Mouse (Mus musculus): ENCODE measurements around the gene Ppt2. TPM values are rescaled to one million over a fixed set of nuclear protein-coding genes. Genes with fewer than 3 reads are reported as not detected.

Ppt2 gene
- polyA plus RNA-seq, 1 experiment from 2014 or later: 31.2 TPM

GRCm38 (mm10) chr17:34589681-34590101, 38.6 kb downstream of the Ppt2 start, which contains the start of gene Gpsm3:
Gene Gpsm3 (plus strand): TSS chr17:34589806.
- H3K27me3 ChIP-seq (ENCODE audit: control insufficient read depth, insufficient read depth, low read length): no peaks in the 10 kb centered on the region
- 12% methylated on average over 7 of the region's 7 CpGs for WGBS
- H3K9me3 ChIP-seq (ENCODE audit: control insufficient read depth, low read depth, low read length): no peaks in the 10 kb centered on the region
- H3K4me3 ChIP-seq (ENCODE audit: low read depth, low read length): no peak within 1 kb of the TSS; the same call in 1 of the 2 replicates
- peaks cover 50% of the 10 kb centered on the region for H3K4me1 ChIP-seq (ENCODE audit: control insufficient read depth, insufficient read depth, low read length)
- ATAC-seq (ENCODE audit: insufficient number of reproducible peaks, insufficient read depth, low FRiP score, low read depth): no peak
- peak within 1 kb of the TSS; percentile 99 for H3K27ac ChIP-seq (ENCODE audit: low read length)
- H3K9ac ChIP-seq (replicated peaks; ENCODE audit: low read depth, low read length): no peak within 1 kb of the TSS
- peaks cover 3% of the 10 kb centered on the region for H3K36me3 ChIP-seq (ENCODE audit: control insufficient read depth, insufficient read depth, low read length)
- H3K4me2 ChIP-seq (replicated peaks; ENCODE audit: low read depth, low read length): peak within 1 kb of the TSS; percentile 88

GRCm38 (mm10) chr17:34589206-34589605, 39.1 kb downstream of the Ppt2 start:
- no peaks in the 10 kb centered on the region; the same call in 1 of the 2 replicates for H3K36me3 ChIP-seq (ENCODE audit: control insufficient read depth, insufficient read depth, low read length)
- 48% methylated on average over 7 of the region's 7 CpGs for whole genome bisulfite sequencing
- H3K27ac ChIP-seq (ENCODE audit: low read length): peak overlapping the region; percentile 69
- ATAC-seq (ENCODE audit: insufficient number of reproducible peaks, insufficient read depth, low FRiP score, low read depth): no peak
- no peak overlapping the region for H3K9ac ChIP-seq (replicated peaks; ENCODE audit: low read depth, low read length)
- no peaks in the 10 kb centered on the region for H3K27me3 ChIP-seq (ENCODE audit: control insufficient read depth, insufficient read depth, low read length)
- no peak overlapping the region for H3K4me3 ChIP-seq (ENCODE audit: low read depth, low read length)
- no peaks in the 10 kb centered on the region for H3K9me3 ChIP-seq (ENCODE audit: control insufficient read depth, low read depth, low read length)
- peaks cover 45% of the 10 kb centered on the region for H3K4me1 ChIP-seq (ENCODE audit: control insufficient read depth, insufficient read depth, low read length)
- H3K4me2 ChIP-seq (replicated peaks; ENCODE audit: low read depth, low read length): peak overlapping the region; percentile 88; the same call in 1 of the 2 replicates

DNA sequence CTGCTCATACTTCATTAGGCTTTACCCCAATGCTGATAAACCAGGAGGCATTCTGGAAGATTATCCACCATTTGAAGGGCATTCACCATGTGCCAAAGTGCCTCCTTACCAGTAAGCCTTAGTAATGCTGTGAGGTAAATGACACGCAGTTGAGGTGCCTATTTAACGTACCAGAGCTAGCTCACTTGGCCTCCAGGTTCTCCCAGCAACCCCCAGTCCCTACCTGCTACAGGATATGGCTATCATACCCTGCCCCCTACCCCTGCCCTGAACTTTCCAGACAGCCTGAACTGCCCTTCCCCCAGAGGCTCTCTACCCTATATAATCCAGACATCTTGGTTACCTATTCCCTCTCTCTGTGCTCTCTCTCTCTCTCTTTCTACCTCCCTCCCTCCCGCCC, 39.5 kb downstream of the Ppt2 start:
- no peak overlapping the region for H3K27ac ChIP-seq (ENCODE audit: low read length)
- H3K36me3 ChIP-seq (ENCODE audit: control insufficient read depth, insufficient read depth, low read length): no peaks in the 10 kb centered on the region
- peaks cover 41% of the 10 kb centered on the region for H3K4me1 ChIP-seq (ENCODE audit: control insufficient read depth, insufficient read depth, low read length)
- no peaks in the 10 kb centered on the region for H3K9me3 ChIP-seq (ENCODE audit: control insufficient read depth, low read depth, low read length)
- ATAC-seq (ENCODE audit: insufficient number of reproducible peaks, insufficient read depth, low FRiP score, low read depth): no peak
- 59% methylated on average over 3 of the region's 3 CpGs for WGBS
- H3K27me3 ChIP-seq (ENCODE audit: control insufficient read depth, insufficient read depth, low read length): no peaks in the 10 kb centered on the region
- no peak overlapping the region for H3K4me2 ChIP-seq (replicated peaks; ENCODE audit: low read depth, low read length)
- H3K9ac ChIP-seq (replicated peaks; ENCODE audit: low read depth, low read length): no peak overlapping the region
- H3K4me3 ChIP-seq (ENCODE audit: low read depth, low read length): no peak overlapping the region

- no peak for ATAC-seq (ENCODE audit: insufficient number of reproducible peaks, insufficient read depth, low FRiP score, low read depth)
These were observed 40.5 kb downstream of the Ppt2 start for GRCm38 (mm10) chr17:34587814-34588213.

DNA sequence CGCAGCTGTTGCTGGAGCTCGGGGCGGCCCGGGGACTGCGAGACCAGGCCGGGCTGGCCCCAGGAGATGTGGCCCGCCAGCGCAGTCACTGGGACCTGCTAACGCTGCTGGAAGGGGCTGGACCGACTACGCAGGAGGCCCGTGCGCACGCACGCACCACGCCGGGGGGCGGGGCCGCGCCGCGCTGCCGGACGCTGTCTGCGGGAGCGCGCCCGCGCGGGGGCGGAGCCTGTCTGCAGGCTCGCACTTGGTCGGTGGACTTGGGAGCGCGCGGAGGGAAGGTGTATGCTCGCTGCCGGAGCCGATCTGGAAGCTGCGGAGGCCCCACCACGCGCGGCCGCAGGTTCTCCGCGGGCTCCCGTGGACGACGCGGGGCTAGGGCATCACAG, 40.9 kb downstream of the Ppt2 start:
- ATAC-seq (ENCODE audit: insufficient number of reproducible peaks, insufficient read depth, low FRiP score, low read depth): peak; percentile 86
- H3K27ac ChIP-seq (ENCODE audit: low read length): peak overlapping the region; percentile 96
- under 1% methylated on average over 48 of the region's 50 CpGs for WGBS
- peak overlapping the region; percentile 71 for H3K4me3 ChIP-seq (ENCODE audit: low read depth, low read length)
- H3K9ac ChIP-seq (replicated peaks; ENCODE audit: low read depth, low read length): peak overlapping the region; percentile 79
- no peaks in the 10 kb centered on the region for H3K9me3 ChIP-seq (ENCODE audit: control insufficient read depth, low read depth, low read length)
- H3K4me1 ChIP-seq (ENCODE audit: control insufficient read depth, insufficient read depth, low read length): peaks cover 39% of the 10 kb centered on the region
- peak overlapping the region; percentile 94 for H3K4me2 ChIP-seq (replicated peaks; ENCODE audit: low read depth, low read length)
- H3K36me3 ChIP-seq (ENCODE audit: control insufficient read depth, insufficient read depth, low read length): no peaks in the 10 kb centered on the region
- no peaks in the 10 kb centered on the region for H3K27me3 ChIP-seq (ENCODE audit: control insufficient read depth, insufficient read depth, low read length)

More at GRCm38 (mm10) chr17:34587814-34588213, 40.5 kb downstream of the Ppt2 start:
- H3K4me3 ChIP-seq (ENCODE audit: low read depth, low read length): peak overlapping the region; percentile 71
- H3K36me3 ChIP-seq (ENCODE audit: control insufficient read depth, insufficient read depth, low read length): no peaks in the 10 kb centered on the region
- peak overlapping the region; percentile 79 for H3K9ac ChIP-seq (replicated peaks; ENCODE audit: low read depth, low read length)
- H3K27me3 ChIP-seq (ENCODE audit: control insufficient read depth, insufficient read depth, low read length): no peaks in the 10 kb centered on the region
- peak overlapping the region; percentile 96 for H3K27ac ChIP-seq (ENCODE audit: low read length)
- H3K4me2 ChIP-seq (replicated peaks; ENCODE audit: low read depth, low read length): peak overlapping the region; percentile 94
- 7% methylated on average over 19 of the region's 19 CpGs for WGBS
- H3K9me3 ChIP-seq (ENCODE audit: control insufficient read depth, low read depth, low read length): no peaks in the 10 kb centered on the region
- H3K4me1 ChIP-seq (ENCODE audit: control insufficient read depth, insufficient read depth, low read length): peaks cover 39% of the 10 kb centered on the region

- ATAC-seq (ENCODE audit: insufficient number of reproducible peaks, insufficient read depth, low FRiP score, low read depth): peak; percentile 83
- H3K36me3 ChIP-seq (ENCODE audit: control insufficient read depth, insufficient read depth, low read length): no peaks in the 10 kb centered on the region
- H3K9me3 ChIP-seq (ENCODE audit: control insufficient read depth, low read depth, low read length): no peaks in the 10 kb centered on the region
- under 1% methylated on average over 38 of the region's 38 CpGs for WGBS
- H3K4me2 ChIP-seq (replicated peaks; ENCODE audit: low read depth, low read length): peak overlapping the region; percentile 94
- peaks cover 39% of the 10 kb centered on the region for H3K4me1 ChIP-seq (ENCODE audit: control insufficient read depth, insufficient read depth, low read length)
- peak overlapping the region; percentile 96 for H3K27ac ChIP-seq (ENCODE audit: low read length)
- peak overlapping the region; percentile 71 for H3K4me3 ChIP-seq (ENCODE audit: low read depth, low read length)
- H3K27me3 ChIP-seq (ENCODE audit: control insufficient read depth, insufficient read depth, low read length): no peaks in the 10 kb centered on the region
- peak overlapping the region; percentile 79 for H3K9ac ChIP-seq (replicated peaks; ENCODE audit: low read depth, low read length)
These were observed 41.4 kb downstream of the Ppt2 start for GRCm38 (mm10) chr17:34586796-34587422.

- H3K4me3 ChIP-seq (ENCODE audit: low read depth, low read length): peak overlapping the region; percentile 71
- H3K9me3 ChIP-seq (ENCODE audit: control insufficient read depth, low read depth, low read length): no peaks in the 10 kb centered on the region
- no peaks in the 10 kb centered on the region for H3K36me3 ChIP-seq (ENCODE audit: control insufficient read depth, insufficient read depth, low read length)
- no peak for ATAC-seq (ENCODE audit: insufficient number of reproducible peaks, insufficient read depth, low FRiP score, low read depth)
- peak overlapping the region; percentile 25; the same call in 1 of the 2 replicates for H3K9ac ChIP-seq (replicated peaks; ENCODE audit: low read depth, low read length)
- peak overlapping the region; percentile 94 for H3K4me2 ChIP-seq (replicated peaks; ENCODE audit: low read depth, low read length)
- no peaks in the 10 kb centered on the region for H3K27me3 ChIP-seq (ENCODE audit: control insufficient read depth, insufficient read depth, low read length)
- WGBS: 30% methylated on average over 32 of the region's 32 CpGs
- peak overlapping the region; percentile 96 for H3K27ac ChIP-seq (ENCODE audit: low read length)
- H3K4me1 ChIP-seq (ENCODE audit: control insufficient read depth, insufficient read depth, low read length): peaks cover 36% of the 10 kb centered on the region
These were observed 42.2 kb downstream of the Ppt2 start for GRCm38 (mm10) chr17:34585877-34586771.

GRCm38 (mm10) chr17:34585121-34585520, 43.2 kb downstream of the Ppt2 start:
- ATAC-seq (ENCODE audit: insufficient number of reproducible peaks, insufficient read depth, low FRiP score, low read depth): no peak
- 90% methylated on average over 8 of the region's 8 CpGs for WGBS
- no peak overlapping the region for H3K4me3 ChIP-seq (ENCODE audit: low read depth, low read length)
- H3K4me1 ChIP-seq (ENCODE audit: control insufficient read depth, insufficient read depth, low read length): peaks cover 26% of the 10 kb centered on the region
- no peak overlapping the region for H3K27ac ChIP-seq (ENCODE audit: low read length)
- no peaks in the 10 kb centered on the region for H3K27me3 ChIP-seq (ENCODE audit: control insufficient read depth, insufficient read depth, low read length)
- H3K9me3 ChIP-seq (ENCODE audit: control insufficient read depth, low read depth, low read length): no peaks in the 10 kb centered on the region
- H3K36me3 ChIP-seq (ENCODE audit: control insufficient read depth, insufficient read depth, low read length): no peaks in the 10 kb centered on the region
- H3K9ac ChIP-seq (replicated peaks; ENCODE audit: low read depth, low read length): no peak overlapping the region
- no peak overlapping the region for H3K4me2 ChIP-seq (replicated peaks; ENCODE audit: low read depth, low read length)
